Mouse (Mus musculus) thymus, adult 2 months (tissue): ENCODE data around the gene Nubp1.

Experiments
- CTCF ChIP-seq: fragments of 200-500 bp; IDR thresholded peaks from 2 replicates; pipeline ENCODE4 v1.5.1; 2012; ENCODE audit warnings: mild to moderate bottlenecking, control low read depth, low read length, moderate library complexity, borderline replicate concordance; ENCODE audit not compliant: control insufficient read depth, poor library complexity, insufficient read depth; ENCODE audit errors: extremely low read depth
- POLR2A ChIP-seq: fragments of 200-500 bp; IDR thresholded peaks from 2 replicates; pipeline ENCODE4 v1.6.1; 2012; ENCODE audit warnings: mild to moderate bottlenecking, low read length, control low read depth, moderate library complexity; ENCODE audit not compliant: control insufficient read depth, poor library complexity, insufficient read depth; ENCODE audit errors: extremely low read depth

GRCm38 (mm10) chr16:10431911-10432310 lies 20.2 kb downstream of the Nubp1 start:
- TF ChIP-seq POLR2A, result no peak
- TF ChIP-seq CTCF, result no peak
